Mouse (Mus musculus) forebrain, embryonic 15.5 days (tissue): Measurements from ENCODE around the gene Cables2. TPM values are rescaled to one million over a fixed set of nuclear protein-coding genes. Genes with fewer than 3 reads are reported as not detected.

Source experiments
- ATAC-seq: fragments of 200-750 bp; cut with Nextera tagmentation; replicated peaks from 2 replicates; pipeline ENCODE4 v1.8.0; 2017; ENCODE audit warnings: mild to moderate bottlenecking, moderate TSS enrichment, moderate library complexity
- H3K27ac ChIP-seq: fragments of 300-500 bp; sonication (generic); replicated peaks from 2 replicates; pipeline ENCODE4 v1.5.1; 2015; ENCODE audit warnings: mild to moderate bottlenecking, inconsistent platforms
- H3K27me3 ChIP-seq: fragments of 300-500 bp; sonication (generic); 2 replicates; pipeline ENCODE4 v1.6.1; 2015; ENCODE audit warnings: inconsistent platforms
- H3K36me3 ChIP-seq: fragments of 300-500 bp; sonication (generic); 2 replicates; pipeline ENCODE4 v1.6.1; 2015; ENCODE audit warnings: mild to moderate bottlenecking, inconsistent platforms
- H3K4me1 ChIP-seq: fragments of 300-500 bp; sonication (generic); 2 replicates; pipeline ENCODE4 v1.6.1; 2015; ENCODE audit warnings: inconsistent platforms
- H3K4me2 ChIP-seq: fragments of 300-500 bp; sonication (generic); replicated peaks from 2 replicates; pipeline ENCODE4 v1.6.1; 2015; ENCODE audit warnings: mild to moderate bottlenecking, inconsistent platforms
- H3K4me3 ChIP-seq: fragments of 300-500 bp; sonication (generic); 2 replicates; pipeline ENCODE4 v1.5.1; 2015; ENCODE audit warnings: mild to moderate bottlenecking, inconsistent platforms
- H3K9ac ChIP-seq: fragments of 300-500 bp; sonication (generic); replicated peaks from 2 replicates; pipeline ENCODE4 v1.6.1; 2015; ENCODE audit warnings: mild to moderate bottlenecking, inconsistent platforms
- H3K9me3 ChIP-seq: fragments of 300-500 bp; sonication (generic); 2 replicates; pipeline ENCODE4 v1.6.1; 2016; ENCODE audit warnings: inconsistent platforms
- WGBS: fragments of 180-500 bp; shearing (Covaris S2); methylation state at CpG from one replicate; pipeline ENCODE4 v1.1.7; 2015; ENCODE audit warnings: mixed read lengths; 5-methylcytosine and 5-hydroxymethylcytosine counted together
- microRNA-seq: library from miRNA; unstranded; fragments of <30 nt; microRNA quantifications from one replicate; pipeline ENCODE4, GENCODE M21; 2016
- polyA plus RNA-seq: library from polyadenylated mRNA; unstranded; fragments of >200 nt; fragmentation: Nextera tagmentation; extraction: Ambion mirVana; gene quantifications from 2 replicates; pipeline ENCODE4 v1.2.1, GENCODE M21; 2015

Cables2 gene
- polyA plus RNA-seq, 1 experiment from 2014 or later, result 21.6 TPM

DNA sequence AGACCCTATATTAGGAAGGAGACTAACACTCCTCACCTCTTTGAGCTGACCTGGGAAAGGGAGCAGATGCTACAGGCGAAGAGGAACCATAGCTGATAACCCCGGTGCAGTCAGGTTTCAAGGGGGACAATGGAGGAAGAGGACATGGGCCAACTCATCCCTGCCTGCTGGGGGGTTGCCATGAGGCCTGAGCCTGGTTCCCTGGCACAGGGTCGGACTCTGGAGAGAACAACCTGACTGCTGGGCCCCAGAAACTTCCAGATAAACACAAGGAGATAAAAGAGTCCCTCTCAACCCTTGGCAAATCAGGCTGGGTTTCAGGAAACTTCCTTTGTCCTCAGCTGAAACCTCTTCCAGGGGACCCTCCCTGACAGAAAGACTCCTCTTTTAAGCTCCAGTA, 55.1 kb downstream of the Cables2 start:
- no peaks in the 10 kb centered on the region for H3K36me3 ChIP-seq
- no peak overlapping the region for H3K4me3 ChIP-seq
- H3K27ac ChIP-seq, result no peak overlapping the region
- H3K27me3 ChIP-seq, result no peaks in the 10 kb centered on the region; the same call in 1 of the 2 replicates
- H3K4me1 ChIP-seq, result peaks cover 14% of the 10 kb centered on the region
- no peaks in the 10 kb centered on the region for H3K9me3 ChIP-seq
- ATAC-seq, result no peak
- no peak overlapping the region for H3K4me2 ChIP-seq
- H3K9ac ChIP-seq, result no peak overlapping the region
- WGBS, result 76% methylated on average over 3 of the region's 3 CpGs

- H3K27me3 ChIP-seq, result no peaks in the 10 kb centered on the region
- WGBS, result 91% methylated on average over 8 of the region's 8 CpGs
- H3K36me3 ChIP-seq, result no peaks in the 10 kb centered on the region
- H3K9me3 ChIP-seq, result no peaks in the 10 kb centered on the region
- no peak for ATAC-seq
- no peak overlapping the region for H3K9ac ChIP-seq
- no peak overlapping the region for H3K4me2 ChIP-seq
- no peak overlapping the region for H3K4me3 ChIP-seq
- no peak overlapping the region for H3K27ac ChIP-seq
- H3K4me1 ChIP-seq, result peaks cover 14% of the 10 kb centered on the region
Observed at GRCm38 (mm10) chr2:180217587-180217986, 55.7 kb downstream of the Cables2 start.

DNA sequence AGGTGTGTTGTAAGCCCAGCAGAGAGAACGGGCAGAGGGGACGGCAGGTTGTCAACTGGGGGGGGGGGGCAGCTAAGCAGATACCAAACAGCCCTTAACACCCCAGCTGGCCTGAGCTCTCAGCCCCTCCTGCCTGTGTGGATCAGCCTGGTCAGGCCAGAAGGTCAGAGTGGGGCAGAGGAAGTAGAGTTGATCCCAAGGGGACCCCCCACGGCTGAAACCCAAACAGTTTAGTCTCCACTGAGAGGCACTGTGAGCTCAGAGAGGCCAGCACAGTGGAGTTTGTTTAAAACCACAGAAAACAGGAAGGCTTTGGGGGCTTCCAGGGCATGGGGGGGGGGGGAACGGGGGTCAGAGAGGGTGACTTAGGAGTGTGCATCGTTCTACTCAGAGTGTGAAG, 56.4 kb downstream of the Cables2 start:
- H3K27ac ChIP-seq, result no peak overlapping the region
- no peak overlapping the region for H3K4me2 ChIP-seq
- no peak overlapping the region for H3K4me3 ChIP-seq
- no peak for ATAC-seq
- H3K9me3 ChIP-seq, result no peaks in the 10 kb centered on the region
- peaks cover 8% of the 10 kb centered on the region; the same call in 1 of the 2 replicates for H3K4me1 ChIP-seq
- no peaks in the 10 kb centered on the region for H3K27me3 ChIP-seq
- H3K9ac ChIP-seq, result no peak overlapping the region
- no peaks in the 10 kb centered on the region for H3K36me3 ChIP-seq
- 64% methylated on average over 5 of the region's 5 CpGs for WGBS

DNA sequence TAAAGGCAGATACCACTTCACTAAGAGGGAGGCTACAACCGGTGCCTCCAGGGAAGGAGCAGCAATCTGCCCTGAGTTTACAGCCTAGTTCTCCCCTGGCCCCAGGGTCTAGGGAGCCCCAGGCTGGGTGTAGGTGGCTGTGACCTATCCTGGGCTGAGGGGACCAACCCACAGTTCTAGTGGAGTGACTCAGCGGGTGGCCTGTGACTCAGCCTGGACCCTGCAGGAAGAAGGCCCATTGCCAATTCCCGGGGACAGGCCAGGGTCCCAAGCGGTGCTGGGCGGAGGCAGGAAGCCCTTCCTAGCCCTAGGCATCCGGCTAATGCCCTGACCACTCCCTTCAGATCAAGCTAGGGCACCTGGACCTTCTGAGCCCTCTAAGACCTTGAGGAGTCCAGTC, 57.3 kb downstream of the Cables2 start:
- Histone ChIP-seq H3K9me3 (no peaks in the 10 kb centered on the region), H3K36me3 (no peaks in the 10 kb centered on the region), H3K27ac (no peak overlapping the region), H3K27me3 (no peaks in the 10 kb centered on the region), H3K4me2 (no peak overlapping the region), H3K4me1 (peaks cover 8% of the 10 kb centered on the region; the same call in 1 of the 2 replicates), H3K4me3 (no peak overlapping the region), H3K9ac (no peak overlapping the region)
- ATAC-seq, result 0 out of 2 replicates have a peak, but pooled peaks have one; percentile 35
- 84% methylated on average over 6 of the region's 6 CpGs for WGBS

GRCm38 (mm10) chr2:180215011-180215461, 58.3 kb downstream of the Cables2 start:
- H3K27ac ChIP-seq, result no peak overlapping the region
- peaks cover 8% of the 10 kb centered on the region; the same call in 1 of the 2 replicates for H3K4me1 ChIP-seq
- H3K27me3 ChIP-seq, result no peaks in the 10 kb centered on the region
- WGBS, result 72% methylated on average over 8 of the region's 8 CpGs
- no peak for ATAC-seq
- H3K9ac ChIP-seq, result no peak overlapping the region
- H3K9me3 ChIP-seq, result no peaks in the 10 kb centered on the region
- no peak overlapping the region for H3K4me2 ChIP-seq
- no peak overlapping the region for H3K4me3 ChIP-seq
- no peaks in the 10 kb centered on the region for H3K36me3 ChIP-seq

- H3K27ac ChIP-seq, result no peak overlapping the region
- H3K4me2 ChIP-seq, result no peak overlapping the region
- H3K9ac ChIP-seq, result no peak overlapping the region
- no peaks in the 10 kb centered on the region for H3K36me3 ChIP-seq
- H3K4me3 ChIP-seq, result no peak overlapping the region
- no peaks in the 10 kb centered on the region for H3K9me3 ChIP-seq
- WGBS, result 76% methylated on average over 4 of the region's 4 CpGs
- H3K27me3 ChIP-seq, result no peaks in the 10 kb centered on the region
- H3K4me1 ChIP-seq, result peaks cover 8% of the 10 kb centered on the region; the same call in 1 of the 2 replicates
- ATAC-seq, result no peak
Observed at GRCm38 (mm10) chr2:180214352-180214978, 58.8 kb downstream of the Cables2 start.

GRCm38 (mm10) chr2:180212255-180212654, 61.0 kb downstream of the Cables2 start:
- no peak overlapping the region for H3K4me2 ChIP-seq
- no peak overlapping the region for H3K9ac ChIP-seq
- H3K4me3 ChIP-seq, result no peak overlapping the region
- H3K9me3 ChIP-seq, result no peaks in the 10 kb centered on the region
- no peak for ATAC-seq
- H3K4me1 ChIP-seq, result no peaks in the 10 kb centered on the region
- H3K27me3 ChIP-seq, result no peaks in the 10 kb centered on the region
- H3K27ac ChIP-seq, result no peak overlapping the region
- WGBS, result 94% methylated on average over 3 of the region's 3 CpGs
- no peaks in the 10 kb centered on the region for H3K36me3 ChIP-seq

GRCm38 (mm10) chr2:180208976-180209375, 64.3 kb downstream of the Cables2 start:
- Histone ChIP-seq H3K27ac (no peak overlapping the region), H3K4me2 (no peak overlapping the region), H3K27me3 (no peaks in the 10 kb centered on the region), H3K4me3 (no peak overlapping the region), H3K36me3 (no peaks in the 10 kb centered on the region), H3K9ac (no peak overlapping the region), H3K9me3 (no peaks in the 10 kb centered on the region), H3K4me1 (peaks cover 7% of the 10 kb centered on the region; the same call in 1 of the 2 replicates)
- no peak for ATAC-seq
- whole genome bisulfite sequencing, result 91% methylated on average over 1 of the region's 1 CpGs

Small RNAs within 50 kb of the gene (microRNA-seq; reads per million reads assigned to microRNA genes)
- gene Mir3091, result 0.66 reads per million

Other genes with a start within 250 kb of the Cables2 start
- 20.6 and 23.6 TPM in 2 replicates for gene Lsm14b, start 248.5 kb downstream of the Cables2 start, polyA plus RNA-seq
- gene Psma7, start 231.1 kb downstream of the Cables2 start, polyA plus RNA-seq, result 541 and 580 TPM in 2 replicates
- gene Ss18l1, start 231.0 kb downstream of the Cables2 start, polyA plus RNA-seq, result 57.5 and 59.5 TPM in 2 replicates
- gene Mtg2, start 202.9 kb downstream of the Cables2 start, polyA plus RNA-seq, result 35.6 and 38.5 TPM in 2 replicates
- gene Hrh3, start 169.0 kb downstream of the Cables2 start, polyA plus RNA-seq, result 2.3 and 2.7 TPM in 2 replicates
- gene Osbpl2, start 154.2 kb downstream of the Cables2 start, polyA plus RNA-seq, result 66.3 and 67.3 TPM in 2 replicates
- gene Adrm1, start 102.0 kb downstream of the Cables2 start, polyA plus RNA-seq, result 201 and 206 TPM in 2 replicates
- gene Lama5, start 47.6 kb downstream of the Cables2 start, polyA plus RNA-seq, result 3.0 and 3.1 TPM in 2 replicates
- gene Rps21, start 16.1 kb downstream of the Cables2 start, polyA plus RNA-seq, result 407 and 432 TPM in 2 replicates
- gene Rbbp8nl, start 16.4 kb upstream of the Cables2 start, polyA plus RNA-seq, result not detected in 2 replicates
- not detected in 2 replicates for gene Gata5, start 61.2 kb upstream of the Cables2 start, polyA plus RNA-seq
- 1.2 and 1.4 TPM in 2 replicates for gene Slco4a1, start 182.7 kb upstream of the Cables2 start, polyA plus RNA-seq
- 6.6 and 8.0 TPM in 2 replicates for gene Ntsr1, start 226.5 kb upstream of the Cables2 start, polyA plus RNA-seq